Mouse (Mus musculus): ENCODE measurements at regions not wholly inside any gene's neighbourhood (a gene's known extent, or its start where the extent isn't known, plus 50 kb on each side); places are given as distances from the start of the nearest gene placed in this dataset.

GRCm38 (mm10) chr15:90400326-90401280 is 176.5 kb downstream of the Alg10b start:
- TF ChIP-seq POLR2A (IDR thresholded peaks at IDR 0.05; ENCODE audit: control insufficient read depth, extremely low read depth, insufficient read depth, low read length, poor library complexity): no peak
- TF ChIP-seq CTCF (IDR thresholded peaks at IDR 0.05; ENCODE audit: borderline replicate concordance, control insufficient read depth, extremely low read depth, insufficient read depth, low read length, poor library complexity): no peak
